Mouse (Mus musculus): ENCODE data around the gene Gipc3. TPM values are rescaled to one million over a fixed set of nuclear protein-coding genes. Genes with fewer than 3 reads are reported as not detected.

Gipc3 gene
- polyA plus RNA-seq, 1 experiment from 2014 or later = 0.07 TPM

DNA sequence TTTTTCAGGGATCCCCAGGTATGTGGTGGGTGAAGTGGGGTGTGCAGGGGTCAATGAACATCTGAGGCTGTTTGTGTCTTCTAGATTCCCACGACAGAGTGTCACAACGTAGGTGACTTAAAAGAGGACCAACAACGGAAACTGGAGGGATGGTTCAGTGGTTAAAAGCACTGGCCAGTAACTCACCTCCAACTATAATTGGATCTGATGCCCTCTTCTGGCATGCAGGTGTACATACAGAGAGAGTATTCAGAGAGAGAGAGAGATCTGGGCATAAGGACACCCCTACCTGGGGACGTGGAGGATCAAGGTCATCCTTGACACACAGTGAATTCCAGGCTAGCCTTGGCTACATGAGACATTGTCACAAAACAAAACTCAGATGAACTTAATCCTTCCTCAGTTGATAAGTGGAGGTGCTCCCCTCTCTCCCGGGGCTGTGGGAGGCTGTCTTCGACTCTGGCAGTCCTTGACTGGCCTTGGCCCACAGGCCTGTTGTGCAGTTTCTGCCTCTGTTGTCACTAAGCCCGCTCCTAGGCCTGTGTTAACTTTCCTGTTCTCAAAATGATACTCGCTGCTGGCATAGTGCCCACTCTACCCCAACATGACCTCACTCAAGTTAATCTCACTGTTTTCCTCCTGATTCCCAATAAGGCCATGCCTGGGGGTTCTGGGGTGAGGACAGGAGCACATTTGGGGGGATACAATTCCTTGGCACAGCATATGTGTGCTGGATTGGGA is 1.5 kb upstream of the Gipc3 start:
- no peaks in the 10 kb centered on the region for H3K9me3 ChIP-seq
- no peak overlapping the region for H3K9ac ChIP-seq
- no peak overlapping the region for H3K27ac ChIP-seq
- no peak overlapping the region for H3K4me3 ChIP-seq
- peaks cover 38% of the 10 kb centered on the region for H3K27me3 ChIP-seq
- peaks cover 26% of the 10 kb centered on the region for H3K4me1 ChIP-seq
- H3K4me2 ChIP-seq = no peak overlapping the region
- ATAC-seq (ENCODE audit: borderline replicate concordance, extremely low read depth, low FRiP score, low TSS enrichment) = no peak
- 43% methylated on average over 8 of the region's 8 CpGs for WGBS
- H3K36me3 ChIP-seq = 0 out of 2 replicates have a peak, but pooled peaks cover 4% of the 10 kb centered on the region

DNA sequence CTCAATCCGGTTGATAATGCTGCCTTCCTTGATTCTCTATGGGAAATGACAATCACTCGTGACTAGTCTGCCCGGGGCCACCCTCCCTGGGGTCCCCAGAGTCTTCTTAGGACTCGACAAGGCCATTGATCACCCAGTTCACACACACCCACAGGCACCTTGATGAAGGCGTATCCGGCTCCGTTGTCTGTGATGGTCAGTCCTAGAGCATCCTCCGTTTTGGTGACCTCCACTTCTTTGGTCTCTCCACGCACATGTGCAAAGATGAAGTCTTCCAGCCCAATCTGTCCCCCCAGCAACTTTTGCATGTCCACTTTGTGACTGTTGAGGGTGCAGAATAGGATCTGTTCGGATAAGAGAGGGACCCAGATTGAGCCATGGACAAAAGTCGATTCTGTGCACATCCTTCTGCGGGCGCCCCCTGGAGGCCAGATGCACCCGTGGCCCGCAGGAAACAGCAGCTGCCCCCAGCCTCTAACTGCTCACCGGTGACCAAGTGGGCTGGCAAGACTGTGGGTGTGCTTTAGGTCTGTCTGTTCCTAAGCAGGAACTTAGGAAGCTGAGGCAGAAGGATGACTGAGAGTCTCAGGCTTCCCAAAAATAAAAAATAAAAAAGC is 1.6 kb downstream of the Gipc3 start:
- Histone ChIP-seq H3K36me3 (no peaks in the 10 kb centered on the region), H3K4me3 (no peak overlapping the region), H3K9me3 (no peaks in the 10 kb centered on the region), H3K4me2 (no peak overlapping the region), H3K4me1 (peaks cover 8% of the 10 kb centered on the region), H3K27me3 (peaks cover 42% of the 10 kb centered on the region), H3K27ac (no peak overlapping the region), H3K9ac (no peak overlapping the region)
- no peak for ATAC-seq (ENCODE audit: borderline replicate concordance, extremely low read depth, low FRiP score, low TSS enrichment)
- 30% methylated on average over 16 of the region's 16 CpGs for WGBS

DNA sequence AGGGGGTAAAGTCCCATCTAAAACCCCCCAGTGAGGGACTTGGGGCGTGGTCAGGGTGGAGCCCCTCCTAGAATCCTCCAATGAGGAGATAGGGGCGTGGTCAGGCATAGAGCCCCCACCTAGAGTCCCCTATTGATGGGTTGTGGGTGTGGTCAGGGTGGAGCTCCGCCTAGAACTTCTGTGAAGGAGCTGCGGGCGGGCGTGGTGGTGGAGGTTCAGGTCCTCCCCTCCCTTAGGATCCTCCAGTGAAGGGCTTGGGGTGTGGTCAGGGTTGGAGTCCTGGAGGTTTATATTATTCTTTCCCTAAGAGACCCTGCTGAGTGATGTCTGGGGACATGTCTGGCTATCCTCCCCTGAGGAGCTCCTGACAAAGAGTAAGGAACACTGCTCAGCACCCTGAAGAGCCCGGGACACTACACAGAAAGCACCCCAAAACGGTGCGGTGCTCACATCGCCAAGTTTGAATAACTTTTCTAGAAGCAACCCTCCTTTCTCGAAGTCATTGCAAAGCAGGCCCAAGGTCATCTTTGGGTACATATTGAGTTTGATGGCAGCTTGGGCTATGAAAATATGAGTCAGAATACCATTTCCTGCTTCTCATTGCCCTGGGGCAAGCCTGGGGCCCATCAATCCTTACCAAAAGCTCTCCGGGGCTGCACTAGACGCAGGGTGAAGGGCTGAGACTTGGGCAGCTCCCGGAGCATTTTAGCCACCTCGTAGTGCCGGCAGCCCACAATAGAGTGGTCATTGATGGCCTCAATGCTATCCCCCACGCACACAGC is 2.3 kb downstream of the Gipc3 start:
- H3K4me3 ChIP-seq = no peak overlapping the region
- H3K9ac ChIP-seq = no peak overlapping the region
- H3K27ac ChIP-seq = no peak overlapping the region
- peaks cover 42% of the 10 kb centered on the region for H3K27me3 ChIP-seq
- H3K4me1 ChIP-seq = peaks cover 12% of the 10 kb centered on the region
- no peak overlapping the region for H3K4me2 ChIP-seq
- H3K36me3 ChIP-seq = no peaks in the 10 kb centered on the region
- H3K9me3 ChIP-seq = no peaks in the 10 kb centered on the region
- 41% methylated on average over 17 of the region's 17 CpGs for WGBS
- ATAC-seq (ENCODE audit: borderline replicate concordance, extremely low read depth, low FRiP score, low TSS enrichment) = no peak

DNA sequence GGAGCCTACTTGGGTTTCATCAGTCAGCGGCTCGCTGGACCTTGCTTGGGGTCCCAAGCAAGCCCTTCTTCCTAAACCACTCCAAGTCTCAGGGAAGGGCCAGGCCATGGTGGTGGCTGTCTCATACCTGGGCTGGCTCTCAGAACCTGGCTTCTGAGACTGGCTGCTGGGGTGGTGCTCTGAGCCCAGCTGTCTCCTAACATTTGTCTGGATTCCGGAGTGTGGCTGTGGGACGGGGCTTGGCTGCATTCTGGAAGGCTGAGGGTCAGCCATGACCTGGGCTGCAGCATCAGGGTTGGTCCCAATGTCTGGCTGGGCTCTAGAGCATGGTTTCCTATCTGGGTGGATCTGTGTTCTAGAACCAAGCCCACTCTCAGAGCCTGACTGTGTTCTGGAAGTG is 6.5 kb downstream of the Gipc3 start:
- no peak for ATAC-seq (ENCODE audit: borderline replicate concordance, extremely low read depth, low FRiP score, low TSS enrichment)
- peaks cover 33% of the 10 kb centered on the region for H3K4me1 ChIP-seq
- no peak overlapping the region for H3K4me3 ChIP-seq
- no peaks in the 10 kb centered on the region for H3K9me3 ChIP-seq
- 87% methylated on average over 4 of the region's 4 CpGs for WGBS
- H3K27me3 ChIP-seq = peaks cover 17% of the 10 kb centered on the region
- peak overlapping the region; percentile 97 for H3K27ac ChIP-seq
- H3K9ac ChIP-seq = no peak overlapping the region
- H3K36me3 ChIP-seq = no peaks in the 10 kb centered on the region
- H3K4me2 ChIP-seq = no peak overlapping the region

DNA sequence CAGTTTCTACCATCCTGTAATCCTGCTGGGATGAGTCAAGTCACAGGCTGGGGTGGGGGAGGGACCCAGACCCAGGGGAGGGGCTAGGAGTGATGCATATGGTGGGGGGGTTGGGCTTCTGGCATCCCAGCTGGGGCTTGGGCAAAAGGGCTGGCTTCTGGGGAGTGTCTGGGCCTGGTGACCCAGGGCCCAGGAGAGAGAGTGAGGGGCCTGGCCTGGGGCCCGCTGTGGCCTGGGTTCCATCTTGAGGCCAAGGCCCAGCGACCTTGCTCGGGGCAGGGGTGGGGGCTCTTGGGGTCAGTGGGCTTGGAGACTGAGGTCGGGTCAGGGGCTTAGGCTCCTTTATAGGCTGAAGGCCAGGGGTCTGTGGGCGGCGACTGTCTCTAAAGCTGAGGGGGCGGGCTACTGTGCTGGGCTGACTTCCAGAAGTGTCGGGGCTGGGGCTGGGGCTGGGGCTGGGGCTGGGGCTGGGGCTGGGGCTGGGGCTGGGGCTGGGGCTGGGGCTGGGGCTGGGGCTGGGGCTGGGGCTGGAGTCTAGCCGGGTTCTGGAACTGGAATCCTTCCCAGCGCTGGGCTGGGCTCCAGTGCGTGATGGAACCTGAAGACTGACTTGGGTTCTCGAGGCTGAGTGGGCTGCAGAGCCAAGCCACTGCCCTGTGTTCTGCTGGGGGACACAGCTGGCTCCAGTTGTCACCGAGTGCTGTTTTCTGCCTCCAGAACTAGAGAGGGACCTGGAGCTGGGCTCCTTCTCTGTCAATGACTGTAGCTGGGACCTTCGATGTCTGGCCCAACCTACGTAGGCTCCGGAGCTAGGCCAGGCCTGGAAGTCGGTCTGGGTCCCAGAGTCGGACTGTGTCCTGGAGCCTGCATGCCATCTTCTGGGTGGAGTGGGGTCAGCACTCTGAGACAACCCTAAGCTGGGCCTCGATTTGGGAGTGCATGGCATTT is 7.4 kb downstream of the Gipc3 start:
- Histone ChIP-seq H3K9me3 (no peaks in the 10 kb centered on the region), H3K4me2 (peak overlapping the region; percentile 34; the same call in 1 of the 2 replicates), H3K4me3 (no peak overlapping the region), H3K27me3 (peaks cover 14% of the 10 kb centered on the region), H3K4me1 (peaks cover 40% of the 10 kb centered on the region), H3K36me3 (no peaks in the 10 kb centered on the region), H3K27ac (peak overlapping the region; percentile 97), H3K9ac (peak overlapping the region; percentile 22; the same call in 1 of the 2 replicates)
- peak; percentile 76 for ATAC-seq (ENCODE audit: borderline replicate concordance, extremely low read depth, low FRiP score, low TSS enrichment)
- WGBS = 28% methylated on average over 15 of the region's 19 CpGs

DNA sequence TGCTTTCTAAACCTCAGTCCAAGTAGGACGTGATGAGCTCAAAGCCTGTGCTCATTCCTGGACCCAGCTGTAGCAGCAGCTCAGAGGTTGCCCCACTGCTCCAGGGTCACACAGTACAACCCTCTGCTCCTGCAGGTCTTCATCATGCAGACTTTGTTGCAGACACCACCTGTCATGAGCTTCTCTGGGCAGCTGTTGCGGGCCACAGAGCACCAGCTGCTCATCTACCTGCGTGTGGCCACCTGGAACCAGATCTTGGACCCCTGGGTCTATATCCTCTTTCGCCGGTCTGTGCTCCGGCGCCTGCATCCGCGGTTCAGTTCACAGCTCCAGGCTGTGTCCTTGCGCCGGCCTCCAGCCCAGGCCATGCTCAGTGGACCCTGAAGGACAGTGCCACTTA is 8.7 kb downstream of the Gipc3 start:
- Histone ChIP-seq H3K4me1 (peaks cover 54% of the 10 kb centered on the region), H3K9ac (no peak overlapping the region), H3K36me3 (no peaks in the 10 kb centered on the region), H3K4me2 (no peak overlapping the region), H3K4me3 (no peak overlapping the region), H3K27me3 (peaks cover 14% of the 10 kb centered on the region), H3K9me3 (no peaks in the 10 kb centered on the region), H3K27ac (peak overlapping the region; percentile 97)
- ATAC-seq (ENCODE audit: borderline replicate concordance, extremely low read depth, low FRiP score, low TSS enrichment) = no peak
- 74% methylated on average over 11 of the region's 11 CpGs for WGBS

DNA sequence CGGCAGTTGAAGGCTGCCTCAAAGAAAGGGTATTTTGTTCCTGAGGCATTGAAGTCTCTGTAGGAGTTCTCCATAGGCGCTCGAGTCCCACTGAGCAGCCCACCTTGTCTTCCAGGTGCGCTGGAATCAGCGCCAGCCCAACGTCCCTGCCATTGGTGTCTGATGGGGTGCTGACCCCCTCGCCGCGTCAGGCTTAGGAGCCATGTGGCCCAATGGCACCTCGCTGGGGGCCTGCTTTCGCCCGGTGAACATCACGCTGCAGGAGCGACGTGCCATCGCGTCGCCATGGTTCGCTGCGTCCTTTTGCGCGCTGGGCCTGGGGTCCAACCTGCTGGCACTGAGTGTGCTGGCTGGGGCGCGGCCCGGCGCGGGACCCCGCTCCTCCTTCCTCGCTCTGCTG is 10.8 kb downstream of the Gipc3 start:
- H3K27me3 ChIP-seq = peaks cover 10% of the 10 kb centered on the region; the same call in 1 of the 2 replicates
- H3K36me3 ChIP-seq = peaks cover 5% of the 10 kb centered on the region; the same call in 1 of the 2 replicates
- peak overlapping the region; percentile 7; the same call in 1 of the 2 replicates for H3K9ac ChIP-seq
- peaks cover 71% of the 10 kb centered on the region for H3K4me1 ChIP-seq
- WGBS = 32% methylated on average over 29 of the region's 29 CpGs
- H3K4me2 ChIP-seq = peak overlapping the region; percentile 39
- peak overlapping the region; percentile 2; the same call in 1 of the 2 replicates for H3K4me3 ChIP-seq
- no peak for ATAC-seq (ENCODE audit: borderline replicate concordance, extremely low read depth, low FRiP score, low TSS enrichment)
- H3K9me3 ChIP-seq = no peaks in the 10 kb centered on the region
- H3K27ac ChIP-seq = no peak overlapping the region

DNA sequence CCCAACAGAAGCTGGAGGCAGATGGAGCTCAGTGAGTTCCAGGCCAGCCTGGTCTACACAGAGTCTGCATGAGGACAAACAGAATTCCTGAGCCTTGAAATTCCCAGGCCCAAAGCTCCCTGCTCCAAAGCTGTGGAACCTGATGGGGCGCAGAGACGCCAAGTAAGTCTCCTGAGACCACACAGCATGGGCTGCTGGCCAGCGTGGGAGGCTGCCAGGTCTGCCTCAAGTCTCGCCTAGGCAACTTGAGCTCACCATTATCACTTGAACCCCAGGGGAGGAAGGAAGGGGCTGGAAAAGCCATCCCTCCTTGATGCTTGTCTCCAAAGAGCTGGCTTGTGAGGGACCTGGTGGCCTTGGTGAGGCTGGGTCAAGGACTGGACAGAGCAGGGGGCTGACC is 13.1 kb downstream of the Gipc3 start:
- peak overlapping the region; percentile 36; the same call in 1 of the 2 replicates for H3K9ac ChIP-seq
- H3K27me3 ChIP-seq = peaks cover 10% of the 10 kb centered on the region; the same call in 1 of the 2 replicates
- peaks cover 58% of the 10 kb centered on the region for H3K4me1 ChIP-seq
- peaks cover 28% of the 10 kb centered on the region for H3K36me3 ChIP-seq
- H3K4me3 ChIP-seq = peak overlapping the region; percentile 24
- peak; percentile 7; the same call in 1 of the 2 replicates for ATAC-seq (ENCODE audit: borderline replicate concordance, extremely low read depth, low FRiP score, low TSS enrichment)
- peak overlapping the region; percentile 53 for H3K4me2 ChIP-seq
- H3K9me3 ChIP-seq = no peaks in the 10 kb centered on the region
- peak overlapping the region; percentile 93 for H3K27ac ChIP-seq
- 49% methylated on average over 4 of the region's 4 CpGs for WGBS

DNA sequence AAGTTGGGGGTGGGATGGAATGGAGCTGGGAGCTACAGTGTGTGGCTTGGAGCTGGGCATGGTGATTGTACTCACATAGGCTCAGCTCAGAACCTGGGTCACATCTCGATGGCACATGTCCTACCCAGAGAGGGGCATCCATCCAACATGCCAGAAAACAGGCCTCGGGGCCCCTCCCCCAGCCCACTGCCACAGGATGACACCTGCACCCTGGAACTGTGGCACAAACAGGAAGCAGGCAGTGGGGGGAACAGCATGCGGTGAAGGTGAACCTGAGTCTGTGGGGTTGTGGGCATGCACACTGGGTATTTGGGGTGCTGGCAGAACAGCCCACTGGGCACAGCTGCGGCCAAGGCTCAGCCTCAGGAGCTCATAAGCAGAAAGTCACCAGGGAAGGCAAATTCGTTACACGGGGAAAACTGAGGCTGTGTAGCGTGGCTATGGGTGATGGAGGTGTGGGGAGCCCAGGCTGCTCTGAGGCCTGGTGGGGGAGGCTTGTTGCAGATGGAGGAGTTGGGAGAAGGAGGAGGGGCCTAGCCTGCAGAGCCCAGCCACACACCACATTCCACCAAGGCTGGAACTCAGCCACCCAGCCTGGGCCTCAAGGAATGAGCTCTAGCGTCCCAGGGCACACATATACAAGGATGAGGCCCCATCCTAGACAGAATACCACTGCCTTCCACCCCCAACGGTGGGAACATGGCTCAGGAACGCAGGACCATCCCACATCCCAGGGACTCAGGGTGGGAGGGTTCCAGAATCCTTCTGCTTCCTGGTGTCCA is 13.7 kb downstream of the Gipc3 start:
- Histone ChIP-seq H3K4me2 (peak overlapping the region; percentile 53), H3K36me3 (peaks cover 34% of the 10 kb centered on the region), H3K9me3 (no peaks in the 10 kb centered on the region), H3K4me1 (peaks cover 52% of the 10 kb centered on the region), H3K9ac (peak overlapping the region; percentile 36), H3K4me3 (peak overlapping the region; percentile 24), H3K27me3 (peaks cover 10% of the 10 kb centered on the region; the same call in 1 of the 2 replicates), H3K27ac (peak overlapping the region; percentile 93)
- peak; percentile 74 for ATAC-seq (ENCODE audit: borderline replicate concordance, extremely low read depth, low FRiP score, low TSS enrichment)
- 37% methylated on average over 10 of the region's 10 CpGs for WGBS

DNA sequence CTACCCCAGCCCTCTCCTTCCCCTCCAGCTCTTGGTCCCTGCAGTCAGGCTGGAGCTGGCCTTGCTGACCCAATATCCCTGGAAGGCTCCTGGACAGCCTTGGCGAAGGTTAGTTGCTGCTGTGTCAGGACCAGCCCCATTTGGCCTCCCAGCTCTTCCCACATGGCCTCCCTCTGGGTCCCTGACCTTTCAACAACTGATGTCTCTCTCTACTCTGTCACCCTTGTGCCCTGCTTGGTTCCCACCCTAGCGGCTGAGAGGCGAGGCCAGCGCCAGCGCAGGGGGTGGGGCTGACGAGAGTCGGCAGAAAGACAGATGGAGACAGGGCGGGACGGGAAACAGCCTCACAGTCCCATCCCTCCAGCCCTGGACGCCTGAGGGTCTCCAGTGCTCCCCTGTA is 14.7 kb downstream of the Gipc3 start, which contains the start of gene Tbxa2r:
Gene Tbxa2r (plus strand): TSS at position 346 of the 400 bp plus-strand sequence.
- peaks cover 10% of the 10 kb centered on the region; the same call in 1 of the 2 replicates for H3K27me3 ChIP-seq
- WGBS = 9% methylated on average over 10 of the region's 10 CpGs
- H3K9me3 ChIP-seq = no peaks in the 10 kb centered on the region
- peak; percentile 43; the same call in 1 of the 2 replicates for ATAC-seq (ENCODE audit: borderline replicate concordance, extremely low read depth, low FRiP score, low TSS enrichment)
- H3K4me3 ChIP-seq = peak within 1 kb of the TSS; percentile 29
- H3K4me2 ChIP-seq = peak within 1 kb of the TSS; percentile 53
- H3K9ac ChIP-seq = peak within 1 kb of the TSS; percentile 36
- peak within 1 kb of the TSS; percentile 93 for H3K27ac ChIP-seq
- H3K36me3 ChIP-seq = peaks cover 44% of the 10 kb centered on the region
- peaks cover 49% of the 10 kb centered on the region for H3K4me1 ChIP-seq
